3 mouse cellular contexts compared by ENCODE assay signal in the genomic region with DNA sequence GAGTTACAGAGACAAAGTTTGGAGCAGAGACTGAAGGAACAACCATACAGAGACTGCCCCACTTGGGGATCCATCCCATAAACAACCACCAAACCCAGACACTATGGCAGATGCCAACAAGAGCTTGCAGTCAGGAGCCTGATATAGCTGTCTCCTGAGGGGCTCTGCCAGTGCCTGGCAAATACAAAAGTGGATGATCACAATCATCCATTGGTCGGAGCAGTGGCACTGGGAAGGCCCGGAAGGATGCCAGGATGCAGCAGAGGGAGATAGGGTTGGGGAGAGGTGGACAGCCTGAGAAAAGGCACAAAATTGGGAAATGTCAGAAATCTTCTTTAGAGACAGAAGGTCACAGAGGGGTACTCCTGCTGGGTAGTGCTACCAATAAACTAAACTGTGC. TPM values are rescaled to one million over a fixed set of nuclear protein-coding genes. Genes with fewer than 3 reads are reported as not detected.
"Had no signal": no experiment of that assay in that cellular context is flagged by ENCODE, and none has a peak within 500 bp of the region (broad histone marks: within the 10 kb centered on the region; RNA-seq: fewer than 3 reads in every experiment).

No protein-coding gene starts in this region.

RNA-seq across cellular contexts. Expression of a gene that starts 40.2 kb away (rescaled TPM):
- total RNA-seq: common myeloid progenitor, adult 5-6 weeks; granulocyte monocyte progenitor cell, adult 5-6 weeks had no signal
- polyA plus RNA-seq: erythroblast, embryonic 14.5 days had no signal
